Mouse (Mus musculus): ENCODE measurements around the gene F2rl2.

The F2rl2 gene

DNA sequence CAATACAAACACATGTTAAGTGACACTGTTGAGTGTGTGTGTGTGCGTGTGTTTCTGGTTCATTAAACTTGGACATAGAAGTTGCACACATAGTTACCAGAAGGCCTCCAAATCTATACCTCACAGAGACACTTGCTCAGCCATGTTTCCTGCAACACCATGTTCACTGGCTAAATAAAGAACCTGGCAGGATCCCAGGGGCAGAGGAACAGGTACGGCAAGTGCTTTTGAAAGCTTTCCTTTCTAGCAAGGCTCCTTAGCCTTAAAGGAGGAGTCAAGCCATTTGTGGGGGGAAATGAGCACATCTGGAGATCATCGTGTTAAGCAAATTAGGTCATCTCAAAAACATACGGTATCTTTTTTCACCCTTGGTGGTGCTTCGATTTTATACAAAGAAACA, 6.7 kb downstream of the F2rl2 start:
- no peak for DNase-seq (ENCODE audit: low spot score in 2 of 2)

DNA sequence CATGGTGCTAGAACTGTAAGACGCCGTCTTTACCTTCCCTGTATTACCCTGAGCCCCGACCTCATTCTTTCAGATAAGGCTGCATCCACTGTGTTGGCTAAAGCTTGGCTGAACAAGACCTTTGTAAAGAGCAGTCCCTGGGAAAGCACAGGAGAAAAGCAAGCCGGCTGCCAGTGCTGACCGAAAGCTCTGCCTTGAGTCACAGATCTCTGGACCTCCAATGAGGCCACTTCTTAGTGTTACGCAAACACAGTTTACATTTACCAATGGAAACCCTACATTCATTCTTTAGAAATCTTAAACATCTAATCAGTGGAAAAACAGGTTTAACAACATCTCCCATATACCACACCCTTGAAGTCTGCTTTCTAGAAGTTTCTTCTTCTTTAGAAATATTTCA, 8.9 kb downstream of the F2rl2 start:
- no peak for DNase-seq (ENCODE audit: low spot score in 2 of 2)

DNA sequence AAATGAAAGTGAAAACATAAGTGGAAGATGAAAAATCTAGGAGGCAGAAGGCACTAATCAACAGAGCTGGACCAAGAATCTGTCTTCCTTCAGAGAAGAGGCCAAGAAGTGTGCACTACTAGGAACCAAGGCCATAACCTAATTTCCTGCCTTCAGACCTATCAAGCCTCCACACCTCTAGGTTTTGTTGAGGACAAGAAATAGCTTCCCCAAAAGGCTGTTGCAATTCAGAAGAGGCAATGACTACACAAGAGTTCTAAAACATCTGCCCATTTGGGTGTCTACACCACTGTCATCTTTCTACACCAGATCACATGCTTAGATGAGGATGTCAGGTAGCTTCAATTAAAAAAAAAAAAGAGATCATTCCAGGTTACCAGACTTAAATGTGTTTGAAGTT, 15.4 kb downstream of the F2rl2 start:
- no peak for DNase-seq (ENCODE audit: low spot score in 2 of 2)

DNA sequence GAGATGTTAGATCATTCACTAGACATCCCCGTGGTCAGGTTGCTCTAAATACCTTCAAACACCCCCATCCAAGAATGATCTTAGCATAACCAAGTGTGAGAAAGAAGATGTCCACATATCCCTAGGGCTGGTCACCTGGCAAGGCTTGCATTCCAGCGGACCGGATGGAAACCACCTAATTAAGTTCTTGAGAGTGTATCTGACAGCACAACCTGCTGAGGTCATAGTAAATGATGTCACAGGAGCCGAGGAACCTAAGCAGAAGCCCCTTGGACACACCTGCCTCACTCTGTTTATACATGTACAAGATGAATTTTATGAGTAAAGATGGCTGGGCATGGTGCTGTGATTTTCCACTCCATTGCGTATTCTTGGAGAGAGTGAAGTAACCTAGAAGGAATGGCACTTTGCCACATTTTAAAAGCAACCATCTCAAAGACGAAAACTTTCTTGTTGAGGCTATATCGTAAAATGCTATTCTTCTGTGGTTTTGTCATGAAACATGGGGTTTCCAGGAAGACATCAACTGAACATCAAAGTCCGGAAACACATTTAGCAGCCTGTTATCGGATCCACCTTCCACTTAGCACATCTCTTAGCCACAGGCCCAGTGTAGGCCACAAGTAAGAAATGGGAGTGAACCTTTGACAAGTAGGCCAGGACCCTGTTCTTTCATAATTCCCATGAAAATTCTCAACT, 16.1 kb downstream of the F2rl2 start:
- no peak for DNase-seq (ENCODE audit: low spot score in 2 of 2)

DNA sequence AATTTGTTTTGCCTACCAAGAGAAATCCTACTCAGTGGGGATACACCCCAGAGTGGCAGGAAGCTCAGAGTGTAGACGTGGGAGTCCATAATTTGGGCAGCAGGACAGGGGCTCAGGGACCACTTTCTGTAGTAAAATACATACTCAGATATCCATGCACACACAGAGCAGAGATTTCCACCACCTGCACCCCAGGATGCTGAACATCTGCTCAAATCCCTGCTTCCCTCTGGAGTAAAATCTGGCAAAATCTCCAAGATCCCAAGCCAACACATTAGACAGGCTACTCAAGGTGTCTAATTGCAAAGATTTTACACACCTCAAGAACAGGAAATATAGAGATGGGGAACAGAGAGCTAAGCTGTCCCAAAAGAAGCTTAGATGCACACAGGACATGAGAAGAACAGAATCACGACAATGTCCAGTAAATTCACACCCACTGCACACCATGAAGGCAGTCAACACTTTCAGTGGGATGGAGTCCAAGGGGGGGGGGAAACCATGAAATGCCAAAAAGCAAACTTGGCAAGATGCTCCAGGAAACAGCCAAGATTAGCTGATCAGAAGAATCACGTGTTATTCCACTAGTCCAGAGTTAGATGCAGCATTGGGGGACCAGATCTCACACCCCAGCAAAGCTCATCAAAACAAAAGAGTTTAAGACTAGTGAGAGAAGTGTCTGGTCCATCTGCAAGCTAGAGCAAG, 17.8 kb downstream of the F2rl2 start:
- DNase-seq (ENCODE audit: low spot score in 2 of 2), result no peak

- DNase-seq (ENCODE audit: low spot score in 2 of 2), result no peak
These were observed 18.7 kb downstream of the F2rl2 start for GRCm38 (mm10) chr13:95715356-95715755.

DNA sequence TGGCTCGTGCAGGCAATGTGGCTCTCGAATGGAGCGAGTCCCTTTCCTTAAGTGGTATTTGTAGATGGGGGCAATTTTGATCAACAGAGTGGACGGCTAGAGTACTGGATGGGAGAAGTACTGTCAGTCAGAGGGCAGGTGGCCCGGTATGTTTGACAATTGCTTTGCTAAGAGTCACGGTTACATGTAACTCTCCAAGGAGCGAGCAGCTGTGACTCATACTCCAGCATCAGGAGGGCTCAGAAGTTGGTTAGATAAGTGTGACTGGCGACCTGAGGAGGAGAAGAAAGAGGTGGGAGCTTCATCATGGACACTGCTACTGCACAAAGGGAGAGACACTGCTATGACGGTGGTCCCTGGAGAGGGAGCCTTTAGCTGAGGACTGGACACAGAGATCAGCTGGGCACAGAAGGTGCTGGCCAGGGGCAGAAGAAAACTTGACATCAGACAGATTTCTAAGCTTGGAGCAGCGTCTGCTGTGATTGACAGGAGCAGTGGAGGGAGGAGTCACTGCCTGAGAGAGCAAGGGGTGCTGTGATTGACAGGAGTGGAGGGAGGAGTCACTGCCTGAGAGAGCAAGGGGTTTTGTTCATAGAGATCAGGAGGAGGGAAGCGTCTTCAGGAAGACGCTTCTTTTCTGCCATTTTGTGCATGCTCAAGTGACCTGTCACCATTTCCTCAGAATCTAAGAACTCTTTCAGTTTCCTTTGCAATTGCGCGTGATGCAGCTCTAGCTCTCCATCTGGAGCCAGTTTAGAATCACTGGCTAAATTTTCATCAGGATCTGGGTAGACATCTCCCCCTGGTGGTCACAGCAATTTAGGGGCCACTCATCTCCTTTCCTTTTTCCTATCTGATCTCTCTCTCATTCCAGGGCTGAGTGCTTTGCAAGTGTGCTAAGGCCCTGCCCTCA, 22.9 kb downstream of the F2rl2 start:
- DNase-seq (ENCODE audit: low spot score in 2 of 2), result peak in 1 of 2 experiments; percentile 36

GRCm38 (mm10) chr13:95730491-95730890, 33.8 kb downstream of the F2rl2 start:
- no peak for DNase-seq (ENCODE audit: low spot score in 2 of 2)

DNA sequence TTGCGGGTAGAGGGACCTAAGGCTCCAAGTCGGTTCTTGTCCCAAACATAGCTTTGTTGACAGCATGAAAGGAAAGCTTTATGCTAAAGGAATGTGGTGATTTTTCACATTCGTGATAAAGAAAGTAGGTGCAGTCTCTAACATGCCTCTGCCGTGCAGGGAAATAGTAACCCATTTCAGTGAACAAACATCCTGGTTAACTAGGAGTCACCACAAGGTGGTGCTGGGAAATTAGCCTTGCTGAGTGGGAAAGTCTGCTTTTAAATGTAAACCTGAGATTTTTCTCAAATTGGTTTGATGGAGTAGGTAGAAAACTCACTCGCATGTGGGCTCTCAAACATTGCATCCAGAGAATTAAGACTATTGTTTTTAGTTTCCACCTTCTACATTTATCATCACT, 43.0 kb downstream of the F2rl2 start:
- no peak for DNase-seq (ENCODE audit: low spot score in 2 of 2)

- no peak for DNase-seq (ENCODE audit: low spot score in 2 of 2)
These were observed 45.4 kb downstream of the F2rl2 start for GRCm38 (mm10) chr13:95741813-95742689.

GRCm38 (mm10) chr13:95742881-95743466, 46.3 kb downstream of the F2rl2 start:
- DNase-seq (ENCODE audit: low spot score in 2 of 2), result no peak

DNA sequence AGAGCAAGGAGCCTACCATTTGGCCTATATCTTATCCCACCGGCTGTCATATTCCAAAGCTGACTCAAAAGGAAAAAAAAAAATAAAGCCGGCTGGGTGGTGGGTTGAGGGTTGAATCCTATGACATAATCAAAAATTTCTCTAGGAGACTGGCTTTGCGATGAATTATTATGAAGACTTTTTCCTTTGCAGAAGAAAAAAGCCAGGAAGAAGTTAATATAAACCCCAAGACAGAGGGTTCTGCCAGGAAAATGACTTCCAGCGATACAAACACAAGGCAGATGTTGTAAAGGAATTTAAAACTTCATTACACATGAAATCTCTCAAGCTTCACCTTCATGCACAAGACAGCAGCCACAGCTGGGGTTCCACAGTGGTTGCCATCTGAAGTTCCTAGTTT, 48.8 kb downstream of the F2rl2 start:
- no peak for DNase-seq (ENCODE audit: low spot score in 2 of 2)

GRCm38 (mm10) chr13:95746509-95746908, 49.9 kb downstream of the F2rl2 start:
- DNase-seq (ENCODE audit: low spot score in 2 of 2), result peak in 1 of 2 experiments; percentile 66

DNA sequence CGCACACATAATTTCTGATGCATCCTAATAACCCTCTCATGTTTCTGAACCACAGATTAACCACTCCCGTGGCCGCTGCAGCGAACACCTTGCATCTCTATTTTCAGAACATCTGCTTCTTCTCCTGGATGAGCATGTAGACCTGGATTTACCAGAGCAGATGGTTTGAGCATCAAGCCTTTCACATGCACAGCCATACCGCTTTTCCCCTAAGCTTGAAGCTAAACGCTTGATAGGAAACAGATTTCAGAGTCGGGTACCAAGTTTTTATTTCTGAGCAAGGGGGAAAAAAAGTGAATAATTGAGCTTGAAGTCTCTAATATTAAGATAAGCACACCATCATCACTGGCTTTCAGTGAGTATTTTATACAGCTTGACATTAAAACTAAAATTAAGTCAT, 50.4 kb downstream of the F2rl2 start:
- DNase-seq (ENCODE audit: low spot score in 2 of 2), result no peak

GRCm38 (mm10) chr13:95747541-95747940, 50.9 kb downstream of the F2rl2 start:
- DNase-seq (ENCODE audit: low spot score in 2 of 2), result no peak
